Mouse (Mus musculus): ENCODE results near the gene Zranb1. TPM values are rescaled to one million over a fixed set of nuclear protein-coding genes. Genes with fewer than 3 reads are reported as not detected.

Gene Zranb1
- polyA plus RNA-seq, 1 experiment from 2014 or later, result 19.2 TPM

- Histone ChIP-seq H3K9me3 (replicated peaks; ENCODE audit: control insufficient read depth, low read length) (no peaks in the 10 kb centered on the region), H3K36me3 (replicated peaks; ENCODE audit: control insufficient read depth, insufficient read depth, low read depth, low read length) (peaks cover 7% of the 10 kb centered on the region), H3K4me3 (ENCODE audit: low read depth, low read length) (no peak overlapping the region), H3K4me1 (ENCODE audit: control insufficient read depth, insufficient read depth, low read length) (no peaks in the 10 kb centered on the region), H3K9ac (replicated peaks; ENCODE audit: low read length) (no peak overlapping the region), H3K27ac (replicated peaks; ENCODE audit: low read depth, low read length) (no peak overlapping the region), H3K4me2 (ENCODE audit: low read depth, low read length) (no peak overlapping the region), H3K27me3 (ENCODE audit: control insufficient read depth, insufficient read depth, low read length) (no peaks in the 10 kb centered on the region)
- no peak for ATAC-seq (replicated peaks; ENCODE audit: insufficient number of reproducible peaks, low FRiP score, low TSS enrichment, low read depth)
- DNase-seq (ENCODE audit: low spot score), result no peak
- 93% methylated on average over 5 of the region's 5 CpGs for WGBS
Observed at GRCm38 (mm10) chr7:132996391-132996790, 65.4 kb downstream of the Zranb1 start.

- H3K27ac ChIP-seq (replicated peaks; ENCODE audit: low read depth, low read length), result no peak overlapping the region
- 92% methylated on average over 12 of the region's 12 CpGs for WGBS
- H3K27me3 ChIP-seq (ENCODE audit: control insufficient read depth, insufficient read depth, low read length), result no peaks in the 10 kb centered on the region
- no peak overlapping the region for H3K9ac ChIP-seq (replicated peaks; ENCODE audit: low read length)
- H3K9me3 ChIP-seq (replicated peaks; ENCODE audit: control insufficient read depth, low read length), result no peaks in the 10 kb centered on the region
- ATAC-seq (replicated peaks; ENCODE audit: insufficient number of reproducible peaks, low FRiP score, low TSS enrichment, low read depth) (no peak), DNase-seq (ENCODE audit: low spot score) (no peak)
- H3K36me3 ChIP-seq (replicated peaks; ENCODE audit: control insufficient read depth, insufficient read depth, low read depth, low read length), result peaks cover 7% of the 10 kb centered on the region
- H3K4me1 ChIP-seq (ENCODE audit: control insufficient read depth, insufficient read depth, low read length), result no peaks in the 10 kb centered on the region
- H3K4me2 ChIP-seq (ENCODE audit: low read depth, low read length), result no peak overlapping the region
- no peak overlapping the region for H3K4me3 ChIP-seq (ENCODE audit: low read depth, low read length)
Observed at GRCm38 (mm10) chr7:132998639-132999038, 67.7 kb downstream of the Zranb1 start.

- ATAC-seq (replicated peaks; ENCODE audit: insufficient number of reproducible peaks, low FRiP score, low TSS enrichment, low read depth), result no peak
- Histone ChIP-seq H3K27me3 (ENCODE audit: control insufficient read depth, insufficient read depth, low read length) (no peaks in the 10 kb centered on the region), H3K4me1 (ENCODE audit: control insufficient read depth, insufficient read depth, low read length) (no peaks in the 10 kb centered on the region), H3K4me2 (ENCODE audit: low read depth, low read length) (no peak overlapping the region), H3K9me3 (replicated peaks; ENCODE audit: control insufficient read depth, low read length) (no peaks in the 10 kb centered on the region), H3K27ac (replicated peaks; ENCODE audit: low read depth, low read length) (no peak overlapping the region), H3K9ac (replicated peaks; ENCODE audit: low read length) (no peak overlapping the region), H3K36me3 (replicated peaks; ENCODE audit: control insufficient read depth, insufficient read depth, low read depth, low read length) (peaks cover 7% of the 10 kb centered on the region), H3K4me3 (ENCODE audit: low read depth, low read length) (no peak overlapping the region)
- no peak for DNase-seq (ENCODE audit: low spot score)
- WGBS, result 91% methylated on average over 11 of the region's 11 CpGs
Observed at GRCm38 (mm10) chr7:132999061-132999460, 68.1 kb downstream of the Zranb1 start.

DNA sequence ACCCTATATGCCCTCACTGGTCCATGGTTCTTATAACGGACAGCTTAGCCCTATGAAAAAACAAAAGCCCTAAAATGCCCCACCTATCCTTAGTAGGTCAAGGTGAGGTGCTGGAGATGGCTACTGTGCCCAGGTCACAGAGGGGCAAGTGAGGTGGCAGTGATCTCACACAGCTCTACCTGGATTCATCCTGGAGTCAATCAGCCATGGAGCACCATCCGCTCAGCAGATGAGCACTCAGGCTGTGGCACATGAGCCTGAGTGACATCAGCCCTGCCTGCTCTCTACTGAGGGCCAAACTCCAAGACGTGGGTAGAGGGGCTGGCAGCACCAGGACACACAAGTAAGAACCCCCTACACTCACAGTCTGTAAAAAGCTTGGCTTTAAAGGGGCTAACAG, 70.4 kb downstream of the Zranb1 start:
- ATAC-seq (replicated peaks; ENCODE audit: insufficient number of reproducible peaks, low FRiP score, low TSS enrichment, low read depth) (no peak), DNase-seq (ENCODE audit: low spot score) (no peak)
- WGBS, result 91% methylated on average over 3 of the region's 3 CpGs
- Histone ChIP-seq H3K4me1 (ENCODE audit: control insufficient read depth, insufficient read depth, low read length) (no peaks in the 10 kb centered on the region), H3K27me3 (ENCODE audit: control insufficient read depth, insufficient read depth, low read length) (no peaks in the 10 kb centered on the region), H3K9me3 (replicated peaks; ENCODE audit: control insufficient read depth, low read length) (no peaks in the 10 kb centered on the region), H3K36me3 (replicated peaks; ENCODE audit: control insufficient read depth, insufficient read depth, low read depth, low read length) (peaks cover 4% of the 10 kb centered on the region), H3K9ac (replicated peaks; ENCODE audit: low read length) (no peak overlapping the region), H3K4me3 (ENCODE audit: low read depth, low read length) (no peak overlapping the region), H3K4me2 (ENCODE audit: low read depth, low read length) (no peak overlapping the region), H3K27ac (replicated peaks; ENCODE audit: low read depth, low read length) (no peak overlapping the region)

DNA sequence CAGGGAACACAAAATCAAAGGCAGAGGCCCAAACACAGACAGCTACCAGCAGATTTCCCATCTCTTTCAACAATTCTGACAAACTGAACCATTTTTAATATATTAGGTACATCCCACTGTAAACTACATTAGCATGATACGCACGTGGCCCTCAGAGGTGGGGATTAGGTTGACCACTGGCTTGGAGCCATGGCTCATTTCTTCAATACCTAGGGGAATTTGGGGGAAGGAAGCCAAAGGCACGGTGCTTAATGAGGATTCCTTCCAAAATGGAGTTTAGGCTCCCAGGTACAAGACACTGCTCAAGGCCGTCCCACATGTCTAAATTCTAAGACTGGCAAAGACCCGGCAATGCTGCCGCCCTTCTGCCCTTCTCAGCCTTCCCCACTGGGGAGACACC, 71.3 kb downstream of the Zranb1 start:
- Histone ChIP-seq H3K4me3 (ENCODE audit: low read depth, low read length) (no peak overlapping the region), H3K9ac (replicated peaks; ENCODE audit: low read length) (no peak overlapping the region), H3K4me2 (ENCODE audit: low read depth, low read length) (no peak overlapping the region), H3K9me3 (replicated peaks; ENCODE audit: control insufficient read depth, low read length) (no peaks in the 10 kb centered on the region), H3K27me3 (ENCODE audit: control insufficient read depth, insufficient read depth, low read length) (no peaks in the 10 kb centered on the region), H3K27ac (replicated peaks; ENCODE audit: low read depth, low read length) (no peak overlapping the region), H3K36me3 (replicated peaks; ENCODE audit: control insufficient read depth, insufficient read depth, low read depth, low read length) (peaks cover 3% of the 10 kb centered on the region), H3K4me1 (ENCODE audit: control insufficient read depth, insufficient read depth, low read length) (no peaks in the 10 kb centered on the region)
- DNase-seq (ENCODE audit: low spot score) (no peak), ATAC-seq (replicated peaks; ENCODE audit: insufficient number of reproducible peaks, low FRiP score, low TSS enrichment, low read depth) (no peak)
- 91% methylated on average over 6 of the region's 6 CpGs for WGBS

DNA sequence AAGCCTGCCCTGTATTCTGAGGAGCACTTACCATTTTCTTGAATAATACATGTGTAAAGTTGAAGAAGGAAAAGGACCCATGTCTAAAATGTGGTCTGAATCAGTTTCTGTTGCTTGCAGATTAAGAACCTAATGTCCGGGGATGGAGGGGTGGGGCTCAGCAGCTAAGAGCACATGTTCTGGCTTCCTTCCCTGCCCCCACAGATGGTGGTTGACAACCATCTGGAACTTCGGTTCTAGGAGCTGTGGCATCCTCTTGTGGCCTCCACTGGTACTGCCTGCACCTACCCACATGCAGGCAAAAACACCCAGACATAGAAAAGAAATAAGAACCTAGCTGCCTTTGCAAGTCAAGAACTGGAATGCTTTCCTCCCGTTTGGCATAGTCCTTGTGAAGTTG, 72.5 kb downstream of the Zranb1 start:
- Histone ChIP-seq H3K4me1 (ENCODE audit: control insufficient read depth, insufficient read depth, low read length) (no peaks in the 10 kb centered on the region), H3K4me2 (ENCODE audit: low read depth, low read length) (no peak overlapping the region), H3K27ac (replicated peaks; ENCODE audit: low read depth, low read length) (no peak overlapping the region), H3K27me3 (ENCODE audit: control insufficient read depth, insufficient read depth, low read length) (no peaks in the 10 kb centered on the region), H3K9ac (replicated peaks; ENCODE audit: low read length) (no peak overlapping the region), H3K4me3 (ENCODE audit: low read depth, low read length) (no peak overlapping the region), H3K9me3 (replicated peaks; ENCODE audit: control insufficient read depth, low read length) (no peaks in the 10 kb centered on the region), H3K36me3 (replicated peaks; ENCODE audit: control insufficient read depth, insufficient read depth, low read depth, low read length) (peaks cover 2% of the 10 kb centered on the region; the same call in 1 of the 2 replicates)
- WGBS, result 28% methylated on average over 3 of the region's 3 CpGs
- ATAC-seq (replicated peaks; ENCODE audit: insufficient number of reproducible peaks, low FRiP score, low TSS enrichment, low read depth), result no peak
- peak; percentile 67 for DNase-seq (ENCODE audit: low spot score)

DNA sequence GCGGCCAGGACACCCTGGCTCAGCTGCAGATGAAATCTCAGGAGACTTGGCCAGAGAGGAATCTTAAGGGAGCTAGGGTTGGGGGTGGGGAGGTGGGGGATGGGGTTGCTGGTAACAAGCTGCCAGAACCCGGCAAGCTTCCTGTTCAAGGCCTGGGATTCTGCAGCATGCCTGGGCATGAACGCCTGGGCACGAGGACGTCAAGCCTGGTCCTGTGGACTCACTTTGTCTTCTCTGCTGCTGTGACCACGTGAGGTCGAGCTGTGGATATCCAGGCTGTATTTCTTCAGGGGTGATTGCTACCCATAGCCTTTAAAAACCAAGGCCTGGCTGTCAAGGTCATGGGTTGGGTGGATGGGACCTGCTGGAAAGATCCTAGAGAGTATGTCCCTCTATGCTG, 74.8 kb downstream of the Zranb1 start:
- no peaks in the 10 kb centered on the region for H3K36me3 ChIP-seq (replicated peaks; ENCODE audit: control insufficient read depth, insufficient read depth, low read depth, low read length)
- DNase-seq (ENCODE audit: low spot score) (no peak), ATAC-seq (replicated peaks; ENCODE audit: insufficient number of reproducible peaks, low FRiP score, low TSS enrichment, low read depth) (no peak)

DNA sequence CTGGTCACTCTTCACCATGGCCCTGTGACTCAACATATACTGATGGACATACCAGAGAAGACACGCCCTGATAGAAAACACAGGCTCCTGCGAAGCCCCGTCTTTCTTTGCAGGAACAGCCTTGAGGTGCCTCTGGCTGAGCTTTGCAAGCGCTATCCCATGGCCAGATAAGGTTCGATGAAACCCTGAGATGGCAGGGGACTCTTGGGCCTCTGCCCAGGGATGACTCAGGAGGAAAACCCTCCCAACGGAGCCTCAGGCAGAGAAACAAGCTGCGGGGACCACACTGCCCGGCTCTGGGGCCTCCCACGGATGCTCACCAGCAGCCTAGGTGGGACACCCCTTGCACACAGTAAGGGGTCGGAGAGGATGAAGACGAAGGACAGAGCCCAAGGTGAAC, 76.4 kb downstream of the Zranb1 start:
- no peaks in the 10 kb centered on the region for H3K36me3 ChIP-seq (replicated peaks; ENCODE audit: control insufficient read depth, insufficient read depth, low read depth, low read length)
- ATAC-seq (replicated peaks; ENCODE audit: insufficient number of reproducible peaks, low FRiP score, low TSS enrichment, low read depth) (no peak), DNase-seq (ENCODE audit: low spot score) (no peak)
- H3K4me1 ChIP-seq (ENCODE audit: control insufficient read depth, insufficient read depth, low read length), result no peaks in the 10 kb centered on the region
- no peak overlapping the region for H3K4me2 ChIP-seq (ENCODE audit: low read depth, low read length)
- no peaks in the 10 kb centered on the region for H3K27me3 ChIP-seq (ENCODE audit: control insufficient read depth, insufficient read depth, low read length)
- no peak overlapping the region for H3K9ac ChIP-seq (replicated peaks; ENCODE audit: low read length)
- no peaks in the 10 kb centered on the region for H3K9me3 ChIP-seq (replicated peaks; ENCODE audit: control insufficient read depth, low read length)
- 84% methylated on average over 11 of the region's 11 CpGs for WGBS
- no peak overlapping the region for H3K4me3 ChIP-seq (ENCODE audit: low read depth, low read length)
- no peak overlapping the region for H3K27ac ChIP-seq (replicated peaks; ENCODE audit: low read depth, low read length)

More for the DNA sequence above, 74.8 kb downstream of the Zranb1 start:
- no peak overlapping the region for H3K9ac ChIP-seq (replicated peaks; ENCODE audit: low read length)
- H3K27ac ChIP-seq (replicated peaks; ENCODE audit: low read depth, low read length), result no peak overlapping the region
- H3K4me3 ChIP-seq (ENCODE audit: low read depth, low read length), result no peak overlapping the region
- H3K4me2 ChIP-seq (ENCODE audit: low read depth, low read length), result no peak overlapping the region
- H3K9me3 ChIP-seq (replicated peaks; ENCODE audit: control insufficient read depth, low read length), result no peaks in the 10 kb centered on the region
- no peaks in the 10 kb centered on the region for H3K27me3 ChIP-seq (ENCODE audit: control insufficient read depth, insufficient read depth, low read length)
- 81% methylated on average over 7 of the region's 7 CpGs for WGBS
- H3K4me1 ChIP-seq (ENCODE audit: control insufficient read depth, insufficient read depth, low read length), result no peaks in the 10 kb centered on the region
